Mouse (Mus musculus) adrenal gland, postnatal 36 days (tissue): Measurements from ENCODE around the gene Olfr508. TPM values are rescaled to one million over a fixed set of nuclear protein-coding genes. Genes with fewer than 3 reads are reported as not detected.
"Not testable (repeated sequence)": the region's sequence is repeated elsewhere in the genome, so short reads cannot be mapped to it uniquely, and the experiment has no call there.

ENCODE experiments used
- DNase-seq, 2 experiments: peaks; one replicate each; pipeline ENCODE4 v3.0.0; 2021; ENCODE audit warnings: mixed read lengths in 1 of 2
- long read RNA-seq, 2 experiments: library from polyadenylated mRNA; stranded (forward); transcript quantifications; one replicate each; pipeline ENCODE4 v2.0.0; 2021; ENCODE audit warnings: borderline sequencing depth in 2 of 2
- total RNA-seq, 2 experiments: library from RNA; stranded (reverse); gene quantifications; 2 replicates each; pipeline ENCODE4 v1.2.3; 2021

The Olfr508 gene
- total RNA-seq, result not detected
- long read RNA-seq, experiment 1, result 0 reads
- long read RNA-seq, experiment 2, result 0 reads

GRCm38 (mm10) chr7:108629694-108630093 lies at the start of gene Olfr508:
Gene Olfr508, plus strand, starts transcription at chr7:108629994.
- no peak for DNase-seq

- no peak for DNase-seq
Observed at GRCm38 (mm10) chr7:108589797-108590196, 40.0 kb upstream of the Olfr508 start.

GRCm38 (mm10) chr7:108601916-108602315 lies 27.9 kb upstream of the Olfr508 start:
- not testable (repeated sequence) for DNase-seq

- DNase-seq, result no peak
Observed at GRCm38 (mm10) chr7:108610487-108610886, 19.3 kb upstream of the Olfr508 start, which contains the start of gene Olfr506. Gene Olfr506, plus strand, starts transcription at chr7:108610787.

GRCm38 (mm10) chr7:108614110-108614509 lies 15.7 kb upstream of the Olfr508 start:
- no peak for DNase-seq

GRCm38 (mm10) chr7:108616781-108617180 lies 13.0 kb upstream of the Olfr508 start:
- DNase-seq, result not testable (repeated sequence)

- no peak for DNase-seq
Observed at GRCm38 (mm10) chr7:108621514-108621913, 8.3 kb upstream of the Olfr508 start, which contains the start of gene Olfr507. Gene Olfr507, plus strand, starts transcription at chr7:108621814.

GRCm38 (mm10) chr7:108651806-108652205 lies 22.0 kb downstream of the Olfr508 start, which contains the start of gene Olfr509:
Gene Olfr509, minus strand, starts transcription at chr7:108651906.
- no peak for DNase-seq

- no peak for DNase-seq
Observed at GRCm38 (mm10) chr7:108662419-108662818, 32.6 kb downstream of the Olfr508 start.

- DNase-seq, result no peak
Observed at GRCm38 (mm10) chr7:108666118-108666517, 36.3 kb downstream of the Olfr508 start, which contains the start of gene Olfr510. Gene Olfr510, plus strand, starts transcription at chr7:108666418.

- DNase-seq, result no peak
Observed at GRCm38 (mm10) chr7:108671058-108671457, 41.3 kb downstream of the Olfr508 start.

GRCm38 (mm10) chr7:108678886-108679285 lies 49.1 kb downstream of the Olfr508 start:
- DNase-seq, result no peak

Other genes starting within 250 kb of the Olfr508 start
- gene Olfr495, start 236.8 kb upstream of the Olfr508 start, total RNA-seq, result not detected
- gene Olfr497, start 209.6 kb upstream of the Olfr508 start, total RNA-seq, result not detected
- not detected for gene Olfr498, start 164.7 kb upstream of the Olfr508 start, total RNA-seq
- not detected for gene Olfr502, start 104.9 kb upstream of the Olfr508 start, total RNA-seq
- gene Olfr503, start 85.5 kb upstream of the Olfr508 start, total RNA-seq, result not detected
- not detected for gene Olfr504, start 64.2 kb upstream of the Olfr508 start, total RNA-seq
- not detected for gene Olfr506, start 19.2 kb upstream of the Olfr508 start, total RNA-seq
- not detected for gene Olfr507, start 8.2 kb upstream of the Olfr508 start, total RNA-seq
- not detected for gene Olfr509, start 21.9 kb downstream of the Olfr508 start, total RNA-seq
- not detected for gene Olfr510, start 36.4 kb downstream of the Olfr508 start, total RNA-seq
- not detected for gene Olfr512, start 83.3 kb downstream of the Olfr508 start, total RNA-seq
- not detected for gene Olfr513, start 121.0 kb downstream of the Olfr508 start, total RNA-seq
- not detected for gene Olfr514, start 196.0 kb downstream of the Olfr508 start, total RNA-seq
- not detected for gene Olfr516, start 220.5 kb downstream of the Olfr508 start, total RNA-seq
- gene Olfr517, start 242.4 kb downstream of the Olfr508 start, total RNA-seq, result not detected